Mouse (Mus musculus) brown adipose tissue, adult 24 weeks (tissue): ENCODE data around the gene Olfr844. TPM values are rescaled to one million over a fixed set of nuclear protein-coding genes. Genes with fewer than 3 reads are reported as not detected.

Experiments
- H3K27ac ChIP-seq: fragments of 200-500 bp; replicated peaks from 2 replicates; pipeline ENCODE4 v1.5.1; 2012; ENCODE audit warnings: low read depth, mild to moderate bottlenecking, low read length
- H3K4me1 ChIP-seq: fragments of 200-500 bp; 2 replicates; pipeline ENCODE4 v1.6.1; 2012; ENCODE audit warnings: low read length, mixed read lengths; ENCODE audit not compliant: control insufficient read depth, insufficient read depth, insufficient read length
- H3K4me3 ChIP-seq: fragments of 200-500 bp; 2 replicates; pipeline ENCODE4 v1.5.1; 2012; ENCODE audit warnings: low read depth, mild to moderate bottlenecking, low read length, moderate library complexity; ENCODE audit not compliant: insufficient read depth
- polyA plus RNA-seq: library from polyadenylated mRNA; stranded (reverse); fragments of >200 nt; gene quantifications from 2 replicates; pipeline ENCODE4 v1.2.4, GENCODE M21; 2012; ENCODE audit not compliant: missing spikeins, insufficient read depth, insufficient read length

Olfr844 gene
- not detected in 2 replicates for polyA plus RNA-seq

GRCm38 (mm10) chr9:19316047-19316446 lies at the start of gene Olfr844:
Olfr844 (plus strand) TSS chr9:19316347.
- no peak within 1 kb of the TSS for H3K27ac ChIP-seq
- H3K4me3 ChIP-seq, result no peak within 1 kb of the TSS
- H3K4me1 ChIP-seq, result no peaks in the 10 kb centered on the region

GRCm38 (mm10) chr9:19336157-19336556 lies 20.0 kb downstream of the Olfr844 start, which contains the start of gene Olfr845:
Olfr845 (plus strand) TSS chr9:19336457.
- H3K4me1 ChIP-seq, result no peaks in the 10 kb centered on the region
- no peak within 1 kb of the TSS for H3K4me3 ChIP-seq
- no peak within 1 kb of the TSS for H3K27ac ChIP-seq

DNA sequence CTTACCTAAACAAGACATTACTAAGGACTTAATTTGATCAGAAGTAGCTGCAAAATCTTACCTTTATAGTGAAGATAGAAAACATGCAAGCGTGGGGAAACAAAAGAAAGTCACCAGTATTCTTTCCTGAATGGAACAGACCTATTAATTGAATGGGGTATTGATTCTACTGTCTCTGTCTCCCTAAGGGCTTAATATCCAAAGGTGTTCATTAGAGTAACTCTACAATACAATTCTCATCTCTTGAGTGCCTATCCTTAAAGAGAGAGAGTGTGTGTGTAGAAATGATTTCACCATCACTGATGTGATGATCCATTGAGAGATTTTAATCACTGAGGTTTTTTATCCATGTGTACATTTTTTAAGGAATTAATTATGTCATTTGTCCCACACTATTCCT lies 47.8 kb downstream of the Olfr844 start, which contains the start of gene Olfr846:
Olfr846 (minus strand) TSS at position 101 of the 400 bp plus-strand sequence.
- Histone ChIP-seq H3K4me1 (no peaks in the 10 kb centered on the region), H3K4me3 (no peak within 1 kb of the TSS), H3K27ac (no peak within 1 kb of the TSS)

Other genes starting within 250 kb of the Olfr844 start
- not detected in 2 replicates for gene Olfr836, start 196.0 kb upstream of the Olfr844 start, polyA plus RNA-seq
- not detected in 2 replicates for gene Olfr837, start 180.0 kb upstream of the Olfr844 start, polyA plus RNA-seq
- not detected in 2 replicates for gene Olfr839-ps1, start 139.0 kb upstream of the Olfr844 start, polyA plus RNA-seq
- not detected in 2 replicates for gene Olfr843, start 64.4 kb upstream of the Olfr844 start, polyA plus RNA-seq
- not detected in 2 replicates for gene Olfr845, start 20.1 kb downstream of the Olfr844 start, polyA plus RNA-seq
- gene Olfr846, start 47.7 kb downstream of the Olfr844 start, polyA plus RNA-seq, result not detected in 2 replicates
- not detected in 2 replicates for gene Olfr847, start 62.3 kb downstream of the Olfr844 start, polyA plus RNA-seq
- gene Olfr849, start 123.9 kb downstream of the Olfr844 start, polyA plus RNA-seq, result not detected in 2 replicates
- not detected in 2 replicates for gene Olfr850, start 161.9 kb downstream of the Olfr844 start, polyA plus RNA-seq
- not detected in 2 replicates for gene Olfr851, start 176.9 kb downstream of the Olfr844 start, polyA plus RNA-seq
- not detected in 2 replicates for gene Olfr853, start 224.7 kb downstream of the Olfr844 start, polyA plus RNA-seq